Mouse (Mus musculus): Measurements from ENCODE around the gene Nit1.
"Not testable (repeated sequence)": the region's sequence is repeated elsewhere in the genome, so short reads cannot be mapped to it uniquely, and the experiment has no call there.

The Nit1 gene

DNA sequence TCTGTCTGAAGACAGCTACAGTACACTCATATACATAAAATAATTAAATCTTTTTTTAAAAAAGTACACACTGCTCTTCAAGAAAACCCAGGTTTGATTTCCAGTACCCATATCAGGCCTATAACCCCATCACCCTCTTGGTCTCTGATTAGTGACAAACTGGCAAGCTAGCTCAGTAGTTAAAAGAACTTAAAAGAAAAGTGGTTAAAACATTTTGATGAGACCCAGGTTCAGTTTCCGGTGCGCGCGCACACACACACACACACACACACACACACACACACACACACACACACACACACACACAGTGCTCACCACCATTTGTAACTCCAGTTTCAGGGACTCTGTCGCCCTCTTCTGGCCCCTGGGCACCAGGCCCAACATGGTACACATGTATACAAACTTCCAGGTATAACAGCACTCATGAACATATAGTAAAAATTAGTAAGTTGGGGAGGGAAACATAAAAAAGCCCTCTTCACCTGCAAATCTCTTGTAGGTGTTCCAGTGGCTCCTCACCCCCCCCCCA, 10.4 kb upstream of the Nit1 start:
- DNase-seq (ENCODE audit: extremely low spot score, low spot score), result no peak

DNA sequence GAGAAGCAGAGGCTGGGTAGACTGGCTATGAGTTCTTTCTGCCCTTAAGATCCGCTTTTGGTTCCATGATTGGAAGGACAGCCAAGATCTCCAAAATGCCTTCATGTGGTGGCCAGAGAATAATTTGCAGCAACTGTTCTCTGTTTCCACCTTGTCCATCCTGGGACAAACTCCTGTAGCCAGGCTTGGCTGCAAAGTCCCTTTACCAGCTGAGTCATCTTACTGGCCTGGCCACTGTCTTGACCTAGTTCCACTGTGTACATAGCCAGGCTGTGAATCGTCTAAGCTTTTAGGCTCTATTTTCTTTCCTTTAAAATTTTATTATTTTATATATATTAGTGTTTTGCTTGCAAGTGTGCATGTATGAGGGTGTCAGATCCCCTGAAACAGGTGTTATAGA, 3.8 kb upstream of the Nit1 start:
- DNase-seq (ENCODE audit: extremely low spot score, low spot score), result no peak

DNA sequence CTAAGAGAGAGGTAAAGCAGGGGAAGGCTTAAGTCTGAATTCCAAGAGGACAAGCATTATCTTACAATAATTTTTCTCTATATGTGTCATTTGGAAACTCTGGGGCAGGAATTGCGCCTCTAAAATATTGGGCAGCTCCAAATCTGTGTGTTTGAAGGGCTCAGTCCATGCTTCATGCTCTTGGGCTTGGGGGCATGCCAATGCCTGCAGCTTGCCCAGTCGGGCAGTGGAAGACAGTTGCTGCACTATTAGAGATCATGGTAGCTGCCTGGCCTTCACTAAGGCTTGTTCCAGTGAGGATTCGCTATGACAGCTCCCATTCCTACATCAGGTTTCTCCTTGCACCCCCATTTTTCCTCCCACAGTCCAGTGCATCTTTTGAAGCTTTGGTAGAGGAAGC, 3.2 kb upstream of the Nit1 start:
- DNase-seq (ENCODE audit: extremely low spot score, low spot score), result no peak

DNA sequence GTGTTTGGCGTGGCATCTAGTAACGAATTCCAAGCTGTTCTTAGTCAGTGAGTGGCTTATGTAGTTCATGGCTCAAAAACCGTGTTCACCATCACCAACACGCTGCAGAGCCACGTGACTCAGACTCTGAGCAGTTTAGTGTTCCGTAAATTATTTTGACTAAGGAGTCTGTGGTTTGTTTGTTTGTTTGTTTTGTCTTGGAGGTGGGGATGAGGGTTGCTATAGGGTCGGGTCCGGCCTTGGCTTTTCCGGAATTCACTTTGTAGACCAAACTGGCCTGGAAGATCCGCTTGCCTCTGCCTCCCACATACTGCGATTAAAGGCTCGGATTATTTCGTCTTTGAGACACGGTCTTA, 627 bp upstream of the Nit1 start:
- no peak for DNase-seq (ENCODE audit: extremely low spot score, low spot score)

DNA sequence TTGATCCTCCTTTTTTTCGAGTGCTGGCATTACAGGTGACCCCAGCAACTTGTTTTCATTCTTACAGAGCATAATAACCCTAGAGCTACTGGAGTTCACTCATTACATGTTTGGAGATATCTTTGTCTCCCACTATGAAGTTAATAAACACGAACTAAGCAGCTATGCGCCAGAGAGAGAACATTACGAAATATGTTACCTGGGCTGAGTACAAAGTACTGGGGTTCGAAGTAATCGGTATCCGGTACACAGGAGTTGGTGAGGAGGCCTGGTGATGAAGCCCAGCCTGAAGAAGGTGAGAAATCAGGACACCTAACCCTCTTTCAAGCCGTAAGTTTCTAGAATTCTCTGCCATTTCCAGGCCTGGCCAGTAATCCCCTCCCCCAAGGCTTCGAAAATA, 731 bp downstream of the Nit1 start:
- no peak for DNase-seq (ENCODE audit: extremely low spot score, low spot score)

DNA sequence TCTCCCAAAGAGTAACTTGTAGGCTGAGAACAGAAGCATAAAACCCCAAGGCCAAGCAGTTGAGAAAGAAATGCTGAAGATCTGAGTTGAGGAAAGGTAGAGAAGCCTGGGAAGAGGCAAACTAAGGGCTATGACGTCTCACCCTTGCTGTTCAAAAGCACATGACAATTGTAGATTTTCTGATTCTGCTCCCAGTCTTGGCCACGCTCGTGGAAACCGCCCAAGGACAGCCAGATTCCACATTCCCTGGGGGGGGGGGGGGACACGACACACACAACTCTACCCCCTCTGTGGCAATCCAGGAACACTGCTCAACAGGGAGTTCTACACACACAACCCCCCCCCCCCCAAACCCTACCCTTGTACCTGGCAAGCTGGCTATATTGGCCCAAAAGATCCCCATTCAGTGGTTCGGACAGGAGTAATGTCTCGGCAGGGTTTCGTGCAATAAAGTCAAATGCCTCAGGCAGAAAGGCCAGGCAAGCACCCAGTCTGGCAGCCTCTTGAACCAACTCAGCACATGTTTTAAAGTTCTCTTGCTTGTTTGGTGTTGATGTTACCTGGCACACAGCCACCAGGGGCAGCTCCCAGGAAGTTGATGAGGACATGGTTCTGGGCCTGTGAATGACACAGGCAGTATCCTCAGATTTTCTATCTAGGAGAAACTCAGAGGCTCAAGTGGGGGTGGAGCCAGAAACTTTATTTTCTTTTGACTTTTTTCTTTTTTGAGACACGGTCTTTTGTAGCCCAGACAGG, 1.3 kb downstream of the Nit1 start:
- no peak for DNase-seq (ENCODE audit: extremely low spot score, low spot score)

DNA sequence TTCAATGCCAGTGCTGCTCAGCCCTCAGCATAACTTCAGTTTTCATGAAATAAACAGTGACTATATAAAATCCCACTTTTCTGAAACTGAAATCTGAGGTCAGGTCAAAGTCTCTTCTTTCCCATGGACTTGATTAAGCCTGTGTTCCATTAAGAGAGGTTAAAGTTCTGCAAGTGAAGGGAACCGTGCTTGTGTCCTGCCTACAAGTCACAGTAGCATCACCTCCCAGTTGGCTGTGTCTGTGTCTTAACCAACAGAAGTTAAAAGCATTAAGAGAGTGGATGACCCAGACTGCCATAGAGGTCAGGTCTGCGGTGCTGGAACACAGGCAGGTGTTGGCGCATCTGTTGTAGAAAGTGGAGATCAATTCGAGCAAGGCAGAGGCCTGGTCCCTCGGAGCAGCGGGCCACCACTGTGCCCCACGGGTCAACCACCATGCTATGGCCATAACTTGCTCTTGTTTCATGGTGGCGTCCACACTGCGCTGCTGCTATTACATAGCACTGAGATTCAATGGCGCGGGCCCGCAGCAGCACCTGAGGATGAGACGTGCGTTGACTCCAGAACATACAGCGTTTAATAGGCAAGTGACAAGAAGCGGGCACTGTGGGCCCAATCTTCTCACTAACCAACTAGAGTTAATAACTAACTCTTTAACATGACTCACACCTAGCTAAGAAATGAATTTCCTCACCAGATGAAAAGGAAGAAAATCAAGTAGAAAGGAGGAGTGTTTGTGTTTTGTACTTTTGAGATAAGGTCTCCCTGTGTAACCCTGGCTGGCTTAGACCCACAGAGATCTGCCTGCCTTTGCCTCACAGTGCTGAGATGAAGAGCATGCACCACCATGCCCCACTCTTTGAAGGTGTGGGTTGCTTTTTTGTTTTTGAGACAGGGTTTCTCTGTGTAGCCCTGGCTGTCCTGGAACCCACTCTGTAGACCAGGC, 2.9 kb downstream of the Nit1 start:
- DNase-seq (ENCODE audit: extremely low spot score, low spot score), result no peak

DNA sequence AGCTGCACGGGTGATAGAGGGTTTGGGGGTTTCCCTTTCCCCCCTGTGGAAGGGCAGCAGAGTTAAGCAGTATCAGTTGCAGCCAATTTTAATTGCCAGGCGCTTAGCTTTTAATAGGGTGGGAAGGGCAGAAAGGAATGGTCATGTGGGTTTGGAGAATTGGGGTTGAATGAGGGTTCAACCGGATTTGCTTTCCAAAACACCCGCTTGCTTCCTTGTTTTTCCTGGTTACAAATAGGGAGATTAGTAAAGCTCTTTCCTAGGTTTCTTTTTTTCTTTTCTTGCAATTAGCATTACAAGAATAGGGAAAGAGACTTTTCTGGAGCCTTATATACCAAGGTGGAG, 15.3 kb downstream of the Nit1 start:
- no peak for DNase-seq (ENCODE audit: extremely low spot score, low spot score)

DNA sequence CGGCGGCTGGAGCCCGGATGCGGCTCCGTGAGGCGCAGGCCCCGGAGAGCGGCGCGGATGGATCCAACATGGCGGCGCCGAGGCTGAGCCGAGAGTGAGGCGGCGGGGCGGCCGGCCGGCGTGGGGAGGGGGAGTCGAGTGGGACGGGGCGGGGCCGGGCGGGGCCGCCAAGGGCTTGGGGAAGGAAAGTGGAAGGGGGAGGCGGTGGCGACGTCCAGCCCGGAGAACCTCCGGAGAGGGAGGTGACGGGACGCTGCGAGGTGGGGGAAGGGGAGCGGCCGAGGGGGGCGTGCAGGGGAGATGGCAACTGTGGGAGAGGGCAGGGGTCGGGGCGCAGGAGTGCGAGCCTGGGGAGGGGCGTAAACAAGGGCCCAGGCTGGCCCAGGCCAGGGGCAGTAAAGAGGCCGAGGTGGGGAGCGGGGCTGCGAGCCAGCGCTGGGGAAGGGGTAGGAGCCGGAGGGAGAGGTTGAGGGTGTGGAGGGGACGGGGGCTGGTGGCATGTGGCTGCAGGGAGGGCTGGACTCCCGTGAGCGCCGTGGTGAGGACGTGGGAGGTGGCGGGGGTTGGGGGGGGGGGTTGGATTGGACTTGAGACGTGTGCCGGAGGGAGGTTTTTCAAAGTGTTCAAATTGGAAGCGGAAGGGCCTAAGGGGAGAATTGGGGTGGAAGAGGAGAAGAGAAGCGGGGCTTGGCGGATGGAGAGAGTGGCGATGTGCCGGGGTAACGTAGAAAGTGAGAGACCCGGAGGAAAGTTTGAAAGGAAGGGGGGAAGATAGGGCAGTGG, 15.8 kb downstream of the Nit1 start:
- DNase-seq (ENCODE audit: extremely low spot score, low spot score), result peak; percentile 97

DNA sequence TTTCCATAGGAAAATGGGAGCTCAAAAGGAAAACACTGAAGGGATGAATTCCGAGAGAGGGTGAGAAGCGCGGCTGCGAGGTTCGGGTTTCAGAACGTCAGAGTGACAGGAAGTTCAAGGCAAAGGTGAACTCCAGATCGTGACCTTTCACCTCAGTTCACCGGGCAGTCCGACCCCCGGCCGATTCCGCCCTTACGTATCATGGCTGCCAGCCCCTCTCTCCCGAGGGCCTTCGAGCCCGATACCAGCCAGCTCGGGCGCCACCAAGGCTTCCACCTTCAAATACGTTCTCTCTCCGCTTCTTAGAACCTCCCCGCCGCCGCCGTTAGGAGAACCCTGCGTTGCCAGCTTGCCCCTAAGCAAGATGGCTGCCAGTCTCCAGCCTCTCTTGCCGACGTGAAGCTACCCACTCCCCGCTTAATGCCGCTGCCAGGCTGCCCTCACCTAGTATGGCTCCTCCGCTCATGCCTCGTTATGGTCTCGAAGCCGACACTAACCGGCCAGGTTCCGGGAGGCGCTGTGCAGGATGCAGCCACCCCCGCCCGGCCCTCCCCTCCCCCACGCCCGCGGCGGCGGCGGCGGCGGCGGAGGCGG, 16.5 kb downstream of the Nit1 start, which contains the start of gene Dedd:
Gene Dedd, plus strand, starts transcription at position 307 of the 594 bp plus-strand sequence.
- DNase-seq (ENCODE audit: extremely low spot score, low spot score), result peak; percentile 96

DNA sequence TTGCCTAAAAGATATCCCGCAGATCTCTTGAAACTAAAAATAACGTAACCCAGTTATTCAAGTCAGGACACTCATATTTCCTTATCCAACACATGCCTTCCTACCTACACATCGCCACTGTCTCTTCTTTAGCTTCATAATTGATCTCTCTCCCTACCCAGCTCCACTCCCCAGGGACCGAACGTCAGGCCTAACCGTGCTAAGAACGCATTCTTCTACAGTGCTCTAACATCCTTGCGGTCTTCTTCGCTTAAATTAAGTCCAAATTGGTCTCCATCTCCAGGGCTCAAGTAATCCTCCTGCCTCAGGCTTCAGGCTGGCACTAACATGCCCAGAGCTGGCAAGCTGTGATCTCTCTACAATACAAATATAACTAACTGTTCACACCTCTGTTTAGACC, 17.2 kb downstream of the Nit1 start:
- no peak for DNase-seq (ENCODE audit: extremely low spot score, low spot score)

DNA sequence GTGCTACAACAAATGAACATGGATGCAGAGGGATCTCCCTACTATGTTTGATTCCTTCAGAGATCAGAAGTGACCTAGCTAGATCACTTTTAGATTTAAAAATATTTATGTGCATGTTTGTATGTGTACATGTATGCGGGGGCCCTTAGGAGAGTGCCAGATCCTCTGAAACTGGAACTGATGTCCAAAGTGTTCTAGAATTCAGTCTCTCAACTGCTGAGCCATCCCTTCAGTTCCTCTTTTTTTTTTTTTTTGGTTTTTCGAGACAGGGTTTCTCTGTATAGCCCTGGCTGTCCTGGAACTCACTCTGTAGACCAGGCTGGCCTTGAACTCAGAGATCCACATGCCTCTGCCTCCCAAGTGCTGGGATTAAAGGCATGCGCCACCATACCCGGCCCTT, 18.9 kb downstream of the Nit1 start:
- not testable (repeated sequence) for DNase-seq (ENCODE audit: extremely low spot score, low spot score)

DNA sequence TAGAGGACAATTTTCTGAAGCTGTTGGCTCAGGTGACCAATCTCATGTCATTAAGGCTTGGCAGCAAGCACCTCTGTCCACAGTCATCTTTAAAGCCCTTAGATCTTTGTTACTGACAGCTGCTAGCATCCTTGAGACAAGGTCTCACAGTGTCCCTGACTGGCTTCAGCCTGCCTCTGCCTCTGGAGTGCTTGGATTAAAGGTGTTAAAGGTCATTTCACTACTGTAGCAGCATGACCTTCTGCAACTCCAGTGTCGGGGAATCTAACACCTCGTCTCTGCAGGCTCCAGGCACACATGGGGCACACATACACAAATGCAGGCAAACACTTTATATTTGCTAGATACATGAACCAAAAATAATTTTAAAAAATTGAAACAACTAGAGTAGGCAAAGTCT, 19.9 kb downstream of the Nit1 start:
- DNase-seq (ENCODE audit: extremely low spot score, low spot score), result no peak

DNA sequence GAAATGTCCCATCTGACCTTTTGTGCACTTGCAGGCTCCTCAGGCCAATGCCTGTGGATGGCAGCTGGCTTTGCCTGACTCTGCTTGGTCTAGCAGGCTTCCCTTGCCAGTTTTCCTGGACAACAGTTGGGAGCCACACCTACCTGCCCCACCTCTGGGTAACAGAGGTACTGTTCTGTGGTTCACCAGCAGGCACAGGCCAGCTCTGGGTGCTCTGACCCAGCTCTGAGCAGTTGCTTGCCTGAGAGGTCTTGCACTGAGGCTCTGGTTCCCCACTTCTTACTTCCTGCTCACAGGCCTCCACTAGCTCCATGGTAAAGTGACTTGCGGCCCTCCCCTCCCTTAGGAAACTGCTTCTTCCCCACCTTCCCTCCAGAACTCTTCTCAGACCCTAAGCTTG, 23.4 kb downstream of the Nit1 start:
- DNase-seq (ENCODE audit: extremely low spot score, low spot score), result no peak

DNA sequence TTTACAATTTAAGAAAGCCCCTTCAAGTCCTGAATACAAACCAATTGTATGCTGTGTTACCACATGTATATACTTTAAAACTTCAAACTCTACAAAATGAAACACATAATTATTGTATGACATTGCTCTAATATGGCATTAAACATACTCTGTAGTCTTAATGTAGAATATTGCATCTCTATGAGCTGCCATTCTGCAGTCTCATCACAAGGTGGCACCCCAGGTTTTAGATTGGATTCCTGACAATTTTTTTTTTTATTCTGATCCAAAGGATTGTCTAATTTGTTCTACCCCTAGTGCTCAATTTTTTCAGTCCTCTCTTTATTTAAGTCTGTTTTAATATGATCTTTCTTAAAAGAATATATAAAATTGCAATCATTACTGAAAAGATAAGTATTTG, 24.0 kb downstream of the Nit1 start:
- DNase-seq (ENCODE audit: extremely low spot score, low spot score), result no peak

DNA sequence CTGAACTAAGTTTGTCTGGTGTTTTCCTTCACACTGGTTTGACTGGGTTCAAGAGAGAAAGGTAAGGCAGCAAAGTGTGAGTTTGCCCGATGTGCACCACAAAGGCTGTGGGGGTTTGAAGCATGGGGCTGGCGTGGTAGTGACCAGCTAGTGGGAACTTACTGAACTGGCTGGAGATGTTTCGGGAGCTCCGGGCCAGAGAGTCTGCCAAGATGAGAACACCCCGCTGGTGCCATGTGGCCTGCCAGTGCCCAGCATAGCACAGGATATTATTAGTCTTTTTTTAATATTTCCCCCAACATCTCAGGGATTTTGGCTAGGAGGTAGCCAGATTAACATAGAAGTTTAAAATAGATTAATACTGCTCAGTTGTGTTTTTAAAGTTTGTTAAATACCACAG, 25.3 kb downstream of the Nit1 start:
- DNase-seq (ENCODE audit: extremely low spot score, low spot score), result no peak

DNA sequence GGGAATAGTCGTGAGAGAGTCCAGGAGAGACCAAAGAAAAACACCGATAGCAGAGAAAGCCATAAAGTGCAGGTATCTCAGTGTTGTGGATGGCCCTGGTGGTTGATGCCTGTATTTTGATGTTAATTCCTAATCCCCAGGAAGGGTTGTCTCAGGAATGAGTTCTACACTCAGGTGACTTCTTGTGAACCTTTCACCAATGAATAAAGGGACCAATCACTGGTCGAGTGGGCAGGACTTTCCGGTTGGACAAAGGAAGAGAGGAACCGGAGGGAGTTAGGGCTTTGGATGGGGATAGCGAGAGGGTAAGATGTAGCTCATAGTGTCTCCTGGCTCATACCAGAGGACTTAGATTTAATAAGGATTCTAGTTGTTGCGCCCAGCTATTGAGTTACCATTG, 25.7 kb downstream of the Nit1 start:
- no peak for DNase-seq (ENCODE audit: extremely low spot score, low spot score)

DNA sequence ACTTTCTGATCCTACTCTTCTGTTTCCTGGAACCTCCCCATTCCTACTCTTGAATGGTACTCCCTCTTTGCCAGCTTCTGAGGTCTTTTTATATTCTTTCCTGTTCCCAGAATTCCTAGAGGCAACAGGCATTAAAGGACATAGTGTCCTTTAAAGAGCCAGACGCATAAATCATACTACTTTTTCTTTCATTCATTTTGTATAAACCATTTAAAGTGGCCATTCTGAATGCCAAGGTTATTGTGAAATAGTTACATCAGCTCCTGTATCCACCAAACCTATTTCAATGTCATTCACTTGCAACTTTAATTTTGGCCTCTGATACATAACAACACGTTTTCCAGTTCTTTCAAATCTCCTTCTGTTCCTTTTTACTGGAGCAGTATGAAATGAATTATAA, 36.1 kb downstream of the Nit1 start:
- DNase-seq (ENCODE audit: extremely low spot score, low spot score), result no peak

DNA sequence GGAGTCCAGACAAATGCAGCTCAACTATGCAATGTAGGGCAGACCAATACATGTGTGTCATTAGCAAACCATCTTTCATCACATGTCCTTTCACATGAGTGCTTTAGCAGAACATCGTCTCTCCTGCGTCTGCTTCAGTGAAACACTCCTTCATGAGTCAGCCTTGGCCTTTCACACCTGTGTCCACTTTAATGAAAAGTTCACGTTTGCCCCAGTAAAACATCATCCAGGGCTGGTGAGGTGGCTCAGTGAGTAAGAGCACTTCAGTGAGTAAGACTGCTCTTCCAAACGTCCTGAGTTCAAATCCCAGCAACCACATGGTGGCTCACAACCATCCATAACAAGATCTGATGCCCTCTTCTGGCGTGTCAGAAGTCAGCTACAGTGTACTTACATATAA, 39.3 kb downstream of the Nit1 start:
- not testable (repeated sequence) for DNase-seq (ENCODE audit: extremely low spot score, low spot score)

DNA sequence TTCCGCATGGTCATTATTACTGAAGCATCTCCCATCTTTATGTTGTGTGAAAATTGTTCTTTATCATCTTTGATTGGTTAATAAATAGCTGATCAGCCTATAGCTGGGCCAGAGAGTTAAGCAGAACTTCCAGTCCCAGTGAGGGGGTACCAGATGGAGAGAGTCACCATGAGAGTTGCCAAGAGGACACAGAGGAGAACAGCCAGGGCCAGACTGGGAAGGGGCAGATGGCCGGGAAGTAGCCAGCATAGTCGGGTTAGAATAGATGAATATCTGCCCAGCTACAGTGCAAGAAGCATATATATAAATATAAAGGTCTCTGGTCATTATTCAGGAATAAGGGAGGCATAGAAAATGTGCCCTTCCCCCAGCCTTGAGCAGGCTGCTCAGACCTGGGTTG, 47.2 kb downstream of the Nit1 start:
- no peak for DNase-seq (ENCODE audit: extremely low spot score, low spot score)

DNA sequence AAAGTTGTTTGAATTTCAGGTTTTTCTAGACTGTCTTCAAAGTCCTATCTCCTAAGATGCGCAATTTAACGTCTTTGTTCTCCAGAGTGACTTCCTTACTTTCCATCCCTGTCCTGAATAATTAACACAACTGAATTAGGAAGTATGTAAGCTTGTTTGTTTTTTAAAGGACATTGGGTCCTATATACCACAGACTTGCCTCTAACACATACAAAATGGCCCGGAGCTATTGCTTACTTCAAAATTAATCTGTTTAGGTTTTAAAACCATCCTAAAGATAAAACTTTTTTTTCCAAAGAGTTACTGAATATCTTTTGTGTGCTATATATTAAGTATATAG, 50.4 kb downstream of the Nit1 start:
- DNase-seq (ENCODE audit: extremely low spot score, low spot score), result no peak
